Mouse (Mus musculus) stomach, postnatal 0 days (tissue): Measurements from ENCODE around the gene Mapre1. TPM values are rescaled to one million over a fixed set of nuclear protein-coding genes. Genes with fewer than 3 reads are reported as not detected.
"Not testable (repeated sequence)": the region's sequence is repeated elsewhere in the genome, so short reads cannot be mapped to it uniquely, and the experiment has no call there.

Source experiments
- ATAC-seq: fragments of 200-750 bp; cut with Nextera tagmentation; 2 replicates; pipeline ENCODE4 v1.8.0; 2017; ENCODE audit not compliant: low FRiP score, low TSS enrichment
- DNase-seq: peaks from one replicate; pipeline ENCODE4 v3.0.0-alpha.2; 2016; ENCODE audit warnings: low spot score
- H3K27ac ChIP-seq: fragments of 300-500 bp; sonication (generic); replicated peaks from 2 replicates; pipeline ENCODE4 v1.5.1; 2014; ENCODE audit warnings: mild to moderate bottlenecking, control low read depth
- H3K27me3 ChIP-seq: fragments of 300-500 bp; sonication (generic); 2 replicates; pipeline ENCODE4 v1.6.1; 2014; ENCODE audit warnings: low read length; ENCODE audit not compliant: control insufficient read depth, insufficient read depth
- H3K36me3 ChIP-seq: fragments of 300-500 bp; sonication (generic); 2 replicates; pipeline ENCODE4 v1.6.1; 2014; ENCODE audit warnings: low read length, mixed read lengths; ENCODE audit not compliant: control insufficient read depth, insufficient read depth
- H3K4me1 ChIP-seq: fragments of 300-500 bp; sonication (generic); replicated peaks from 2 replicates; pipeline ENCODE4 v1.6.1; 2014; ENCODE audit warnings: antibody characterized with exemption; ENCODE audit not compliant: control insufficient read depth, insufficient read depth
- H3K4me2 ChIP-seq: fragments of 300-500 bp; sonication (generic); replicated peaks from 2 replicates; pipeline ENCODE4 v1.6.1; 2014; ENCODE audit warnings: low read depth, mild to moderate bottlenecking, control low read depth, moderate library complexity
- H3K4me3 ChIP-seq: fragments of 300-500 bp; sonication (generic); 2 replicates; pipeline ENCODE4 v1.5.1; 2014; ENCODE audit warnings: low read depth, low read length, control low read depth
- H3K9ac ChIP-seq: fragments of 300-500 bp; sonication (generic); 2 replicates; pipeline ENCODE4 v1.6.1; 2014; ENCODE audit warnings: mild to moderate bottlenecking, low read length, control low read depth, mixed read lengths
- H3K9me3 ChIP-seq: fragments of 300-500 bp; sonication (generic); 2 replicates; pipeline ENCODE4 v1.6.1; 2016; ENCODE audit warnings: low read length; ENCODE audit not compliant: control insufficient read depth
- CTCF ChIP-seq: IDR thresholded peaks from 2 replicates; pipeline ENCODE4 v1.5.1; 2016; ENCODE audit warnings: antibody characterized with exemption, low read depth, mild to moderate bottlenecking, moderate library complexity
- EP300 ChIP-seq: optimal IDR thresholded peaks from 2 replicates; pipeline ENCODE3; 2016; ENCODE audit warnings: antibody characterized with exemption
- WGBS: fragments of 180-500 bp; shearing (Covaris S2); extraction: QIAGEN DNeasy Blood & Tissue Kit; methylation state at CpG from one replicate; pipeline ENCODE4 v1.1.7; 2014; 5-methylcytosine and 5-hydroxymethylcytosine counted together
- polyA plus RNA-seq: library from polyadenylated mRNA; unstranded; fragments of >200 nt; fragmentation: Nextera tagmentation; extraction: Ambion mirVana; gene quantifications from 2 replicates; pipeline ENCODE4 v1.2.1, GENCODE M21; 2015

The Mapre1 gene
- polyA plus RNA-seq, 1 experiment from 2014 or later: 163 TPM

DNA sequence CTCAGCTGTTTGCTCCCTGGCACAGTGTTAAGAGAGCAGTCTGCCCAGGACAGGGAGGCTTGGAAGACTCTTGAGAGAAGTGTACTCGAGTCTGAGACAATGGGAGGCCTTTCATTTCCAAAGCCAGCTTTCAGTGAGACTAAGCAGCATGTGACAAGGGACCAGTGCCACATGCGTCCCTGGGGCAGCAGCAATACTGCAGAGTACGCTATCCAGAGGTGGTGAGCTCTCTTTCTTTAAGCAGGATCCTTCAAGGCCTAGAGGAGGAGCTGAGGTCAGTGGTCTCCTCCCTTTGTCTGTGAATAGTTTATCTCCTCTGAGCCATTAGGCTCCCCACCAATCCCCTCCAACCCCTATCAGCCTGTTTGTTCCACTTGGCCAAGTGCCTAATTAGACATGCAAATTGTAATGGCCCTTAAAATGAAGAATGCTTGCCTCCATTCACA lies 28.4 kb upstream of the Mapre1 start:
- Histone ChIP-seq H3K4me3 (no peak overlapping the region), H3K4me2 (no peak overlapping the region), H3K9ac (no peak overlapping the region), H3K4me1 (0 out of 2 replicates have a peak, but pooled peaks cover 4% of the 10 kb centered on the region), H3K27me3 (no peaks in the 10 kb centered on the region), H3K36me3 (no peaks in the 10 kb centered on the region), H3K9me3 (no peaks in the 10 kb centered on the region), H3K27ac (no peak overlapping the region)
- ATAC-seq (no peak), DNase-seq (no peak)
- WGBS: 58% methylated on average over 3 of the region's 3 CpGs
- TF ChIP-seq EP300 (no peak), CTCF (no peak)

- DNase-seq (peak; percentile 66), ATAC-seq (peak; percentile 63)
- Histone ChIP-seq H3K4me3 (no peak overlapping the region), H3K9ac (no peak overlapping the region), H3K9me3 (no peaks in the 10 kb centered on the region), H3K27ac (no peak overlapping the region), H3K27me3 (no peaks in the 10 kb centered on the region), H3K4me2 (no peak overlapping the region), H3K4me1 (0 out of 2 replicates have a peak, but pooled peaks cover 4% of the 10 kb centered on the region), H3K36me3 (no peaks in the 10 kb centered on the region)
- WGBS: 29% methylated on average over 4 of the region's 4 CpGs
- TF ChIP-seq CTCF (no peak), EP300 (no peak)
Observed at GRCm38 (mm10) chr2:153713227-153713626, 27.8 kb upstream of the Mapre1 start.

- DNase-seq, H3K4me3 ChIP-seq, H3K9me3 ChIP-seq, H3K27ac ChIP-seq, ATAC-seq, H3K4me2 ChIP-seq, H3K9ac ChIP-seq, H3K36me3 ChIP-seq, H3K4me1 ChIP-seq, H3K27me3 ChIP-seq: not testable (repeated sequence)
- 65% methylated on average over 3 of the region's 3 CpGs for WGBS
Observed at GRCm38 (mm10) chr2:153717861-153718260, 23.2 kb upstream of the Mapre1 start.

DNA sequence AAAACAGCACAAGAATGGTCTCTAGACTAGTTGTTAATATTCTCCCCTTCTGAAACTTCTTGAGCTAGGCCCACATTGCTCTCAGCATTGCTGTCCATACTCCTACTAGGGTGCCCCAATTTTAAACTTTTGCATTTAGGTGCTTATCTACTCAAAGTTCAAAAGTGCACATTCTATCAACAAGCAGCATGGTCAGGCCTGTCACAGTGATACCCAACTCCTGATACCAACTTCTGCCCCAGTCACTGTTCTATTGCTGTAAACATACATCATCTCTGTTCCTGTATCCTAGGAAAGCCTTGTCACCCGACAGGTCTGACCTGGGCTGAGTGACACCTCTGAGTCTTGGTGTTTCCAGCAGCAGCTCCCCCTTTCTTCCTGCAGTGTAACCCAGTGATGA lies 18.0 kb upstream of the Mapre1 start:
- no peaks in the 10 kb centered on the region for H3K4me1 ChIP-seq
- H3K36me3 ChIP-seq: no peaks in the 10 kb centered on the region
- WGBS: 52% methylated on average over 1 of the region's 1 CpGs
- no peak for DNase-seq
- H3K27me3 ChIP-seq: no peaks in the 10 kb centered on the region
- TF ChIP-seq CTCF (no peak), EP300 (no peak)
- no peak overlapping the region for H3K27ac ChIP-seq
- H3K4me2 ChIP-seq: no peak overlapping the region
- H3K9ac ChIP-seq: no peak overlapping the region
- ATAC-seq: no peak
- no peaks in the 10 kb centered on the region for H3K9me3 ChIP-seq
- no peak overlapping the region for H3K4me3 ChIP-seq

DNA sequence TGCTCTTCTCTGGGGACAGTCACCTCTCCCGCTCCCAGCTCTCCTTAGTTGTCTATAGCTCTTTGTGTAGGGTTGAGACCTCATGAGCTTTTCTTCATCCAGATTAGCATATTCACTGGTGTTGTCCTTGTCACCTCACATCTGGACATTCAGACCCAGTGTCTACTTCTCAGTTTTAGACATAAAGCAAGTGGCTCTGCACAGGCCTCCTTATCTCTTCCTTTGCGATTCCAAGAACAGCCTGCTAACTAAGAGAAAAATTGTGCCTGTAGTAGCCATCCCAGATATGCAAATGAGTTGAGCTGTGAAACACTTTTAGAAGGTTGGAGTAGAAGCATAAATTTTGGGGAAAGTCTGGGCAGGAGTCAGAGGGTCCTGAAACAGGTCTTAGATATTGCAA lies 16.6 kb upstream of the Mapre1 start:
- TF ChIP-seq CTCF (no peak), EP300 (no peak)
- 85% methylated on average over 2 of the region's 2 CpGs for WGBS
- ATAC-seq: no peak

GRCm38 (mm10) chr2:153724871-153725270 lies 16.2 kb upstream of the Mapre1 start:
- H3K36me3 ChIP-seq: no peaks in the 10 kb centered on the region
- DNase-seq: no peak

More for the DNA sequence above, 16.6 kb upstream of the Mapre1 start:
- H3K9me3 ChIP-seq: no peaks in the 10 kb centered on the region
- no peaks in the 10 kb centered on the region for H3K36me3 ChIP-seq
- no peaks in the 10 kb centered on the region for H3K27me3 ChIP-seq
- no peak overlapping the region for H3K27ac ChIP-seq
- no peak overlapping the region for H3K9ac ChIP-seq
- H3K4me3 ChIP-seq: no peak overlapping the region
- no peak for DNase-seq
- no peak overlapping the region for H3K4me2 ChIP-seq
- H3K4me1 ChIP-seq: no peaks in the 10 kb centered on the region

More at GRCm38 (mm10) chr2:153724871-153725270, 16.2 kb upstream of the Mapre1 start:
- no peak for ATAC-seq
- Histone ChIP-seq H3K4me2 (no peak overlapping the region), H3K4me3 (no peak overlapping the region), H3K4me1 (no peaks in the 10 kb centered on the region), H3K27ac (no peak overlapping the region), H3K9me3 (no peaks in the 10 kb centered on the region), H3K27me3 (no peaks in the 10 kb centered on the region), H3K9ac (no peak overlapping the region)
- TF ChIP-seq CTCF (no peak), EP300 (no peak)
- WGBS: 69% methylated on average over 2 of the region's 2 CpGs
